Mouse (Mus musculus): ENCODE results near the gene Apobec2.

- TF ChIP-seq TCF12 (IDR thresholded peaks at IDR 0.05; ENCODE audit: insufficient read depth, poor library complexity, severe bottlenecking) = no peak
- peak in 1 of 3 experiments; percentile 56 for TF ChIP-seq MYOD1 (IDR thresholded peaks at IDR 0.05; ENCODE audit: control insufficient read depth in 1 of 3, insufficient read length in 2 of 3, low read depth in 2 of 3)
Measured at GRCm38 (mm10) chr17:48431054-48431453, 1.7 kb downstream of the Apobec2 start.

Measured in myocyte (in vitro differentiated cells).